Mouse (Mus musculus) left cerebral cortex, adult 2 months (tissue): Measurements from ENCODE around the gene Olfr1255. TPM values are rescaled to one million over a fixed set of nuclear protein-coding genes. Genes with fewer than 3 reads are reported as not detected.

Experiments
- DNase-seq, 2 experiments: peaks; one replicate each; pipeline ENCODE4 v3.0.0; 2021 to 2022; ENCODE audit warnings: low spot score in 2 of 2, mixed read lengths in 1 of 2; ENCODE audit errors: extremely low spot score in 1 of 2
- H3K27ac ChIP-seq: fragments of 200-600 bp; 2 replicates; pipeline ENCODE4 v1.8.1; 2022
- H3K4me3 ChIP-seq: fragments of 200-600 bp; 2 replicates; pipeline ENCODE4 v1.8.1; 2022
- CTCF ChIP-seq: fragments of 200-600 bp; IDR thresholded peaks from 2 replicates; pipeline ENCODE4 v1.8.1; 2022; ENCODE audit warnings: antibody characterized with exemption, mild to moderate bottlenecking, moderate library complexity
- intact Hi-C: fragments of 180-260 bp; cut with DNase I; formaldehyde crosslinking; loops from one replicate; pipeline ENCODE4 v1.15.1; 2025
- long read RNA-seq, 2 experiments: library from polyadenylated mRNA; stranded (forward); transcript quantifications; one replicate each; pipeline ENCODE4 v2.0.0; 2021; ENCODE audit warnings: borderline mapping rate in 2 of 2
- total RNA-seq, 2 experiments: library from RNA; stranded (reverse); gene quantifications; 2 replicates each; pipeline ENCODE4 v1.2.3; 2021

Olfr1255 gene
- total RNA-seq = not detected
- long read RNA-seq, experiment 1 = 0 reads
- long read RNA-seq, experiment 2 = 0 reads

GRCm38 (mm10) chr2:89811751-89812150 is at the start of gene Olfr1255:
TSS of gene Olfr1255 (plus strand) at chr2:89812051.
- intact Hi-C loops = no loop called here
- no peak for DNase-seq
- TF ChIP-seq CTCF = no peak

GRCm38 (mm10) chr2:89793519-89793918 is 18.3 kb upstream of the Olfr1255 start, which contains the start of gene Olfr1254:
TSS of gene Olfr1254 (minus strand) at chr2:89793619.
- intact Hi-C loops = no loop called here

More at GRCm38 (mm10) chr2:89811751-89812150, at the start of gene Olfr1255:
- no peak within 1 kb of the TSS for H3K27ac ChIP-seq
- no peak within 1 kb of the TSS for H3K4me3 ChIP-seq

GRCm38 (mm10) chr2:89799583-89799982 is 12.3 kb upstream of the Olfr1255 start:
- no peak for DNase-seq
- TF ChIP-seq CTCF = peak; percentile 41
- no peak overlapping the region for H3K4me3 ChIP-seq
- H3K27ac ChIP-seq = no peak overlapping the region
- intact Hi-C loops = no loop called here

More at GRCm38 (mm10) chr2:89793519-89793918, 18.3 kb upstream of the Olfr1255 start, which contains the start of gene Olfr1254:
- DNase-seq = no peak
- Histone ChIP-seq H3K4me3 (no peak within 1 kb of the TSS), H3K27ac (no peak within 1 kb of the TSS)
- TF ChIP-seq CTCF = no peak

GRCm38 (mm10) chr2:89810751-89811150 is 1.1 kb upstream of the Olfr1255 start:
- H3K4me3 ChIP-seq = no peak overlapping the region
- intact Hi-C loops = no loop called here
- no peak overlapping the region for H3K27ac ChIP-seq
- no peak for TF ChIP-seq CTCF
- DNase-seq = no peak

DNA sequence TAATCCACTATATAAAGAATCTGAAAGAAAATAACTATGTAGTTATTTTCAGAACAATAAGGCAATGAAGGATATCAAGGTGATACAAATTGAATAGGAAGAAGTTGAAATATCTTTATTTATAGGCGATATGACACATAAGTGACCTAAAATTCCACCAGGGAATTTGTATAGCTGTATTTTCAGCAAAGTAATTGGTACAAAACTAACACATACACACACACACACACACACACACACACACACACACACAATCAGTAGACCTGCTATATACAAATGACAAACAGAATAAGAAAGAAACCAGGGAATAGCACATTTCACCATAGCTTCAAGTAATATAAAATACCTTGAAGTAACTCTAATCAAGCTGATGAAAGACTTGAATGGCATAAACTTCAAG is 8.4 kb downstream of the Olfr1255 start:
- no peak for DNase-seq
- H3K4me3 ChIP-seq = no peak overlapping the region
- no peak overlapping the region for H3K27ac ChIP-seq
- intact Hi-C loops = no loop called here
- no peak for TF ChIP-seq CTCF

GRCm38 (mm10) chr2:89841455-89841854 is 29.6 kb downstream of the Olfr1255 start, which contains the start of gene Olfr1256:
TSS of gene Olfr1256 (minus strand) at chr2:89841555.
- H3K4me3 ChIP-seq = no peak within 1 kb of the TSS
- no peak for DNase-seq
- intact Hi-C loops = no loop called here
- TF ChIP-seq CTCF = no peak
- H3K27ac ChIP-seq = no peak within 1 kb of the TSS

DNA sequence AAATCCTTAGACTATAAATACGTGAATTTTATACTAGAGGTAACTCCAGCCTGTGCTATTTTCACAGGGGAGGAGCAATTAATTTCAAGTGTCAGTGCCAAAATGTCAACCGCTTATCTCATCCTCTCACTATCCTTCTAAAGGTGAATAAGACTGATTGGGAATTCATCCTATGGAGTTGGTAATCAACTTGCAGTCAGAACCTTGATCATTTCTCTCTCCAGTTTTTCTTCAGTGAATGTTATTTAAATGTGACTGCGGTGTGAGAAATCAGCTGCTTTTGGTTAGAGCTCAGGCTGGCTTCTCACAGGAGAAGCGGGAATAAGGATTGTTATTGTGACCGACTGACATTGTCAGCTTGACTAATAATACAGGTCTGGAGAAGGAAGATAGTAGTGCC is 36.3 kb downstream of the Olfr1255 start, which contains the start of gene Olfr48:
Gene Olfr48 (minus strand): TSS at position 101 of the 400 bp plus-strand sequence.
- Histone ChIP-seq H3K4me3 (no peak within 1 kb of the TSS), H3K27ac (no peak within 1 kb of the TSS)
- intact Hi-C loops = no loop called here
- no peak for DNase-seq
- no peak for TF ChIP-seq CTCF

GRCm38 (mm10) chr2:89849230-89849629 is 37.4 kb downstream of the Olfr1255 start:
- Histone ChIP-seq H3K4me3 (no peak overlapping the region), H3K27ac (no peak overlapping the region)
- TF ChIP-seq CTCF = no peak
- DNase-seq = no peak
- intact Hi-C loops = no loop called here

Other genes starting within 250 kb of the Olfr1255 start
- gene Olfr1245, start 233.6 kb upstream of the Olfr1255 start, total RNA-seq = not detected
- gene Olfr1246, start 218.9 kb upstream of the Olfr1255 start, total RNA-seq = not detected
- gene Olfr1247, start 197.9 kb upstream of the Olfr1255 start, total RNA-seq = under 1 TPM; 0.05 to 0.12 TPM
- gene Olfr1248, start 193.8 kb upstream of the Olfr1255 start, total RNA-seq = not detected
- gene Olfr1249, start 177.1 kb upstream of the Olfr1255 start, total RNA-seq = not detected
- not detected for gene Olfr1250, start 150.6 kb upstream of the Olfr1255 start, total RNA-seq
- gene Olfr1251, start 140.1 kb upstream of the Olfr1255 start, total RNA-seq = not detected
- not detected for gene Olfr1252, start 87.0 kb upstream of the Olfr1255 start, total RNA-seq
- not detected for gene Olfr1253, start 55.0 kb upstream of the Olfr1255 start, total RNA-seq
- gene Olfr1254, start 18.4 kb upstream of the Olfr1255 start, total RNA-seq = not detected
- gene Olfr1256, start 29.5 kb downstream of the Olfr1255 start, total RNA-seq = not detected
- not detected for gene Olfr48, start 36.2 kb downstream of the Olfr1255 start, total RNA-seq
- gene Olfr1257, start 66.4 kb downstream of the Olfr1255 start, total RNA-seq = not detected
- not detected for gene Olfr1258, start 115.3 kb downstream of the Olfr1255 start, total RNA-seq
- gene Olfr1259, start 136.6 kb downstream of the Olfr1255 start, total RNA-seq = not detected
- not detected for gene Olfr1260, start 162.3 kb downstream of the Olfr1255 start, total RNA-seq
- gene Olfr1261, start 179.2 kb downstream of the Olfr1255 start, total RNA-seq = not detected
- gene Olfr1262, start 188.1 kb downstream of the Olfr1255 start, total RNA-seq = not detected
- not detected for gene Olfr1263, start 200.1 kb downstream of the Olfr1255 start, total RNA-seq
- gene Olfr1264, start 213.5 kb downstream of the Olfr1255 start, total RNA-seq = not detected
- gene Olfr1265, start 223.3 kb downstream of the Olfr1255 start, total RNA-seq = not detected